Mouse (Mus musculus) retina, postnatal 7 days (tissue): Measurements from ENCODE around the gene Gfra1.

Experiments used
- DNase-seq: peaks from one replicate; pipeline ENCODE4 v3.0.0-alpha.2; 2012; ENCODE audit warnings: low read depth, low spot score

Gene Gfra1

DNA sequence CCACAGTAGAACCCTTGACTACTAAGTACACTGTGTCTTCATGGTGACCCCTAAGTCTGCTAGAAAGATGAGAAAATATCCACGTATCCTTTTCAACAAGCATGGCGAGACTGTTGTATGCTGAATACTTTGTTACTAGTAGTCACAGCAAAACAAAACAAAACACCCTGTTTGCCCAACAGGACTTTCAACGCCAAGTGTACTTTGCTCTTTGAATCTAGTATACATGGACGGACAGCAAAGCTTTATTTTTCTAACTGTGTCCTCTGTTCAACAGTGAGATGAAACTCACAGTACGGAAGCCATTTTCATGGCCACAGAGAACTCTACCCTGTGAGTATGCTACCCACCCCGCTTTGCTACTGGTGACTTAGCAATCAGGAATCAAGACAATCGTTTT, 62.6 kb downstream of the Gfra1 start:
- no peak for DNase-seq

DNA sequence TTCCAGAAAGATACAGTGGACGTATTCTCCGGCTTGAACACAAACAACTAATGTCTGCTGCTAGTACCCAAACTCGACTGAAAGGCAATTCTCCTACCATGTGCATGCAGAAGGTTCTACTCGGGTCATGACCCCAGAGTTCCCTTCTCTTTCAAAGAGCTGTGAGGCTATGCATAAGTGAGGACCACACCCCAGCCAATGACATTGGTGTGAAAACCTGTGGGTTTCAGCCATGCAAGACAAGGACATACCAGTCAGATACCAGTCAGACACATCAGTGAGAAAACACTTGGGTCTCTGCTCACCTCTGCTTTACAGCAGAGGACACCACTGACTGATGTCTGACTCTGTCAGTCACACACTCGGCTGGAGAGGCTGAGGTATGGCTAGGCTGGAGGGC, 63.9 kb downstream of the Gfra1 start:
- DNase-seq, result no peak

DNA sequence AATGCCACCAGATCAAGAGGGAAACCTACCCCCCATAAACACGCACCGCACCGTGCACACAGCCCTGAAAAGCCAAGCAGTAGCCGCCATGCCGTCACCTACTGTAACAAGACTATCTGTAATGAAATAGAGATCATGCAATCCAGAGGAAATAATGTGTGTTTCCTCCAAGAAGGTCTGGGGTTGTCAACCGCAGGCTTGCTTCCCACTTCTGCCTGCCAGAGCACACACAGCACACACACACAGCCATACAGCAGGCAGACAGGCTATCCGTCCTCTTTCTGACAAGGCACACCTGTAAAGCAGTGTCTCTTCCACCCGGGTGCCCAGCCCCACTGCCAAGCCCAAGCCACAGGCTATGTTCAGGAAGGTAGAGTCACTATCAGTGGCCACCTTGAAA, 66.2 kb downstream of the Gfra1 start:
- no peak for DNase-seq

DNA sequence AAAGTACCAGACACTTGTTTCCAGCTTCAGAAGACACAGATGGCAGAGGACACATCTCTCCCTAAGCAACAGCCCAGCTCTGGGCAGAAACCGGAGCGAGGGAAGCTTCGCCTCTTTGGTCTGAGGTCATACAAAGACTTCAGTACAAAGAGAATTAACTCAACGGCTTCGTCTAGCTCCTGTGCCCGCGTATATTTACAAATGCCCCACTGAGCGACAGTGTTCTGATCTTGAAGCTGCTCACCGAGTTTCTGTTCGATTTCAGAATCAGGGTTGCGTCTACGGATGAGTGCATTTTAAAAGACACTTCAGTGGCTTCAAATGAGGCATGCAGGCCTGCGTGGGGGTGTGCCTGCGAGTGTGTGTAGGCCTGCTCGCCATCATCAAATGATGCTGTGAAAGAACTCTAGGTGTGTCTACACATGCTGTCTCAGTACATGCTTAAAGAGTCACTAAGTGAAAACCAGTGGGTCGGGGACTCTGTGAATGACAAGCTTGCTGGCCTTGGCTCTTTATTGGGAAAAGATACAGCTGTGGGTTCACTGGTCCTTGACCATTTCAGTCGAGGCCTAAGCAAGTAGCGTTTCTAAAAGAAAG, 66.8 kb downstream of the Gfra1 start:
- no peak for DNase-seq

DNA sequence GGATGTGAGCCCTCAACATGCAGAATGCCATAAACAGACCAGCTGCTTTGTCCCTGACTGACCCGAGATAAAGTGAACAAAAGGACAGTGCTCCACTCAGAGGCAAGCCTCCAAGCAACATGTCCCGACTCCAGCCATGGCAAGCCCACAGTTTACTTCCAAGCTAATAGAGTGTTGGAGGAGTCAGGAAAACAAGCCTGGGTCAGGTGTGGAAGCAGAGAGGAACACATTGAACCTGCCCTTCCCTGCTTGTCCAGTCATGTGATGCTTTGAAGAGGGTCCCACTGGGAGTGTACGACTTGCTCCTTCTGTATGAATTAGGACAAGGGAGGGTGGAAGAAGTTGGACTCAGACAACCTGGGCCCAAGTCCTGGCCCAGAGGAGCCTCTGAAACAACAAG, 72.4 kb downstream of the Gfra1 start:
- DNase-seq, result no peak

DNA sequence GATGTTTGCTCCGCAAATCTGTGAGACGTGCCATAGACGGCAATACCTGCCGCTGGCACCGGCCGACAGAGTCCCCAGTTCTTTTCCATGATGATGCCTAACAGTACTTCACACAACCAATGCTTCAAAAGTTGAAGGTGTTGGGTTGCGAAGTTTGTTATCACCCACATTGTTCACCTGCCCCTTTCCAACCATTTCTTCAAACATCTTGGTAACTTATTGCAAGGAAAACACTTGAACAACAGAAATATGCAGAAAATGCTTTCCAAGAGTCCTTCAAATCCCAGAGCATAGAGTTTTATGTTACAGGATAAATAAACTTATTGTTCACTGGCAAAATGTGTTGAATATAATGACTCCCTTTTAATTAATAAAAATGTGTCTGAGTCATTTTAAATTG, 73.2 kb downstream of the Gfra1 start:
- DNase-seq, result no peak

DNA sequence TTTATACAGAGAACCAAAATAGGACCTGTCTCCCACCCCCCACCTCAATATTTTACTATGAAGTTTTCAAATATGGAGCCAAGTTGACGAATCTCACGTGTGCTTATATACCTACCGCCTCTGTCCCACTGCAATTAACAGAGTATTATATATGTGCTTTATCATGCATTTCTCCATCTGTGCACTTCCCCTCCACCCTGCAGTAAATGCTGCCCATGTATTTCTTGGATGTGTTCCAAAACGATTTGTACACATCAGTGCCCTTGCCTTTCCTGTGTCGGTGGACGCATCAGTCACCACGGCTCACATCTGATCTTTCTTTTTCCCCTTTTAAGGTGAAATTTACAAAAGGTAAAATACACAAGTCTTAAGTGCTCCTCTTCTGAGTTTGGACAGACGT, 77.7 kb downstream of the Gfra1 start:
- no peak for DNase-seq

DNA sequence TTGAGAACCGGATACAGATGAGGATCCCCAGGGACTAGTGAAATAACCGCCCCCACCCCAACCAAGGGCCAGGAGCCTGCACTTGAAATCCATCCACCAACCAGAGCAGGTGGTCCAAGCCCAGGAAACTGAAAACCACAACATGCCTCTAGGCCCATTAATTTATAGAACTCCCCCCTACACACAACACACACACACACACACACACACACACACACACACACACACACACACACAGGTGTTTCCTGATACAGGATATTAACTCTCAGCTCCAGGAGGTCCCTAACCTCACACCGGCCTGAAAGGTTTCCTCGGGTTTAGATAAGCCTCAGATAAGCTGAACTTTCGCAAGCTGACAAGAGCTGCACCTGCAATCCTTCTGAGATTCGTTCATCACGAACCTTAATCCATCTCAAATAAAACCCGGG, 79.0 kb downstream of the Gfra1 start:
- no peak for DNase-seq

DNA sequence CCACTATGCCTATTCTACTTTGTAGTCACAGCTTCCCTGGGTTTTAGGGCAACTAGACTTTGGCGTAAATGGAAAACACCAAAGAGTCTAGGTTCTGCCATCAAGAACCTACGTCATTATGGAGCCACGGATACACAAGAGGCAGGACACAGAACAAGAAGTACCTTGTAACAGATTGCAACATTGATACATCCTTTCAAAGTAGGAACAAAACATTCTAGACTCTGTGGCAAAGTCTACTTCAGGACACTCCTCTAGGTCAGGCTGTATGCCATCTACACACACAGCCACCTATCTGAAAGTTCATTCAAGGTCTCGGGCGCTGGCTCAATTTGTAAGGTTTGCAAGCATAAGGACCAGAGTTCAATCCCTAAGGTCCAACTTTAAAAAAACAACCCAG, 81.1 kb downstream of the Gfra1 start:
- DNase-seq, result no peak

DNA sequence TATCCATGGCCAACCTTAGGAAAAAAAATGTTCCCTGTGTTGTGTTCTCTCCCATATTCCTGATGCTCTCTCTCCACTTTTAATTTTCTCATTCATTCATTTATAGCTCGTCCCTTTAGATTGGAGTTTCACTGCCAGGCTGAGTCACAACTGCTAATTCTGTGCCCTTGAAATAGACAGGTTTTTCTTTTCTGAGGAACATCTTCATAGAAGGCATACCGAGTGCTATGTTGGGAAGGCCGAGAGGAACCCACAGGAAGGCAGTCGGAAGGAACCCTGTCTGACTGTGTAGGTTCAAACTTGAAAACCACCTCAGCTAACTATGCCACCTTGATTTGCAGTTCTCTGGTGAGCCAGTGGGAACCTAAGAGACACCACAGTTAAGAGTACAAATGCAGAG, 81.6 kb downstream of the Gfra1 start:
- no peak for DNase-seq

DNA sequence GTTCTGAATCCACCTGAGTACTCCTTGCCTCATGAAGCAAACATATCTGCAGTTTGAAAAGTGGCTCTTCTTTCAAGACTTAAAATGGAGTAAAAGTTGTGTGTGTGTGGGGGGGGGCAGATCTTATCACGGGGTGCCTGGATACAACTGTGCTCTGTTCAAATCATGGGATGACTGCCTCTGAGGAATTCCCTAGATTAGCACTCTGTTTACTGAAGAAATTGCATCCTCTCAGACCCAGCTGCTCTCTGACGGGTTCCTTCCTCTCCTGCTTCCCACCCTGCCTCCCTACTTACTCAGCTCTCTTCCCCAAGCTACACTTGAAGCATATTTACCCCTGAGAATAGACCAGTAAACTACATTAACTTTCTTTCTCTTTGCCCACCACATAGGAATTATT, 87.2 kb downstream of the Gfra1 start:
- DNase-seq, result no peak

DNA sequence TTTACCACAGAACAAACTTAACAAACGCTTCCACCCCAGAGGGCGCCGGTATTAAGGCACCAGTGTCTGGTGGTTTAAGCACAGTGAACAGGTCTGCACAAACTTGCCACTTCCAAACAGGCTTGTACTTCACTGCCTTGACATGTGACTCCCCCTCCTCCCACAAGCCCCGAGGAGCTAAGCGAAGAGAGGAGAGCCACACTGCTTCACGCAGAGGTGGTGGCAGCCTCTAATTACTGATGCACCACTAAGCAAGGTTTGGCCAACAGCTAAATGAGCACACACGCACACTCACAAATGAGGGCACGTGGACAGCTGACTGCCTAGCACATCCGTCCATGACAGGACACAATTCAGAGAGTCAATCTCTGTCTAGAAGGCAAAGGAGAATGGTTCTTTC, 91.0 kb downstream of the Gfra1 start:
- DNase-seq, result no peak

DNA sequence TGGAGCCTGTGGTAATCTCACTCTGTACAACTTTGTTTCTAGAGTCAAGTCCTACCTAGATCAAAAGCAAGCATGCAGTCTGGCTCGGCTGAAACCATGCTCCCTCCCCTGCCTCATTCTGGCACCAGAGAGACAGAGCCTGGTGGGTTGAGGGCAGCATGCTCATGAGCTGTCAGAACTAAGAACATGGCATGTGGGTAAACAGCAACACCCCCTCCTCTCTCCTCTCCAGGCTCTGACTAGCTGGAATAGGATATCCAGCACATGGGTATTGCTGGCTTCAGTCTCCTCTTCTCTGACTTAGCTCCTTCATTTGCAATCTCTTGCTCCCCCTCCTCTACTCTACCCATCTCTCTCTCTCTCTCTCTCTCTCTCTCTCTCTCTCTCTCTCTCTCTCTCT, 94.7 kb downstream of the Gfra1 start:
- DNase-seq, result no peak

DNA sequence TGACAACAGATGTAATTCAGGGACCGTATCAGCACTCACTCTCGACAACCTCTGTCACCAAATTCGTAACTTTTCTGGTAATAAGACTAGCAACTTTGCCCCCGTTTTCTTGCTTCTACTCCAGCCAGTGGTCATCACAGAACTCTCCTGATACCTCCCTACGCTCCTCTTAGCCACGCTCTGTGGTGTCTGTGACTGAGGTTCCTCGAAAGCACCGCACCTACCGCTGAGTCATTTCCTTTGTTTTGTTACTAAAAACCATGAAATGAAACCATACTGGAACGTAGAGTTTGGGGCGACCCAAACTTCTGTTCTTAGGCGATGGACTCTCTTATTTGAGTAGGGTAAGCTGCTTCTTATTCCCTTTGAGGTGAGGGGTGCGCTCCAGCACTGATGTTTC, 97.6 kb downstream of the Gfra1 start:
- DNase-seq, result no peak

DNA sequence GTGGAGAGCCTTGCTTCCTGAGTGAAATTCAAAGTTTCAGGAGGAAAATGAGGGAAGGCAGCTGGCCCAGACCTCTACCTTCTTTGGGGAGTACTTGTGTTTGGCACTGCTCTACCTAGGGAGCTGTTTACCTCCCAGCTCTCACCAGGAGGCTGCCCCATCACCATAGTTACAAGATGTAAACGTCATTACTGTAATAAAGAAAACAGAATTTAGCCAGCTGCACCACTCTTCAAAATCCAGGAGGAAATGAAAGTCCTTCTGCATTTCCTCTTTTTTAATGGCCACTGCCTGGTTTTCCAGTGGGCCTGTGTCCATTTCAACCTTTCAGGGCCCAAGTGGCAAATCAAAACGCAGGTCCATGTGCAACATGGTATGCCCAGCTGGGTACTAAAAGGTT, 101.8 kb downstream of the Gfra1 start:
- no peak for DNase-seq

DNA sequence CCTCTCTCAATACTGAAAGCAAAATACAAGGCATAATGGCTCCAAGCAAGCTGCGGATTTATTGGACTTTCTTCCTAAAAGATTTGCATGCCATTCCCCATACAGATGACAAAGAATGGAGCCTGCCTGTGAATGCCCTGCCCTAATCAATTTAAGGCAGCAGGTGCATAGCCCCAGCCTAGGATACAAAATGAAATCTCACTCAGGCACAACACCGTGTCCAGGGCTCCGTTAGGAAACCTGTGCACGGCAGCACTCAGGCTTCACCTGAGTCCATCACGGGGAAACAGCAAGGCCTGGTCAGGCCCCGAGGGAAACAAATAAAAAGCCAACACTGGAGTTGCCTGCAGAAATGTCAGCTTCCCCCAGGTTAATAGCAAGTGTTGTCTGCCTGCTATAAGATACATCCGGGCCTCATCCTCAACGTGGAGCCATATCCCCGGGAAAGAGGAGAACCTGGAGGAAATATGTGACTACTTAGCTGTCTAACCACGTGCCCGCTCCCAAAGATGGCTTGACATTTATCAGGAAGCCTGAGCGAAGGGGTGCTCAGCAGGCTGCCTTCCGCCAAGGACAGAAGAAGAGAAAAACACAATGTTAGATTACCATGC, 102.3 kb downstream of the Gfra1 start:
- no peak for DNase-seq

DNA sequence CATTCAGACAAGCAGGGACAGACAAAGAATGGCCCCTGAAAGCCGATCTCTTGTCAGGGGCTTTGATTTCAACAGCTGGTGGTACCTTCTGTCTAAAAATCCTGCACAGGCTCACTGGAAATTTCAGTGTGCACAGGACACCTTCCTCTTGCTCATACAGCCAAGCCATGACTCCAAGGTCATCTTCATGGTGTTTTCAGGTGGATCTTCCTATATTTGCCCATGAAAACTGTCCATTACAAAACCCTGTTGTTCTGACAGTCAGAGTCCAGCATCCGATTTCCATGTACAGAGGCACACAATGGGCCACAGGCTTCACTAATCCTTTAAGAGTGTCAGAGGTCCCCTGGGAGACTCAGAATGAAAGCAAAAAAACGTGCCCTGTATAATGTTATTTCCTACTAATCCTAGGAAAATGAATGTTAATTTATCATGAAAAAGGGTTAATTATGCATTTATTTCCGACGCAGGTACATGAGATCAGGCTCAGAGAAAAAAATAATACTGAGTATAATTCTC, 105.8 kb downstream of the Gfra1 start:
- no peak for DNase-seq

DNA sequence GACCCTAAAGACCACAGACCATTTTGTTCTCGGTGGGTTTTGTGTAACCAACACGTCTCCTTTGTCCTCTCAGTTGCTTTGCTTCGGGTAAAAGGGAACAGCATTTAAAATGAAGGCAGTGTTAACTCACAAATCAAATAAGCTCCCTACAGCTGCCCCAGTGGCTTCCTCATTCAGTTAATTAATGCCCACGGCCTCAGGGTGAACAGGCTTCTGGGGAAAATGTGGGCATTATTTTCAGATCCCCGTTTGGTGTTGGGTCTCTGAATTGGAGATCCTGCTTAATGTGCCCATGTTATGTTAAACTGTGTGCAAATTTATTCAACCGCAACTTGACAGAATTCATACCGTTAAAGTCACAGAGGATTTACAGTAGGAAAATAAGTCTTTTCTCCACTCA, 110.6 kb downstream of the Gfra1 start:
- no peak for DNase-seq

DNA sequence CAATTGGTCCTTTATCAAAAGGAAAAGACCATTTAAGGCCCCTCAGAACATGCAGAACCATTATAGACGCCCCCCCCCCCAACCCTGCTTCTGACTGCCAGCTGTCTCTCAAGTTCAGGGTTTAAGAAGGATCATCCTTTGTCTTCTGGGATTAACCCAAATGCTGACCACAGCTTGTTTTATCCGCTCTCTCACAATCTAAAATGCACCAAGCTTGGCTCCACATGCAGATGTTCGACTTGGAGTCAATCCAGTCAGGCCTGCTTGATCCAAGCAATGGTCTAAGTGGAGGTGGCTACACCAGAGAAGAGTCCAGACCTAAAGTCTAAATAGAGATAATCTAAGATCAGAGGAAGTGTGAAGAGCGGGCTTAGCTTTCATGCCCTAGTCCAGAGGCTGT, 114.4 kb downstream of the Gfra1 start:
- DNase-seq, result peak; percentile 62

DNA sequence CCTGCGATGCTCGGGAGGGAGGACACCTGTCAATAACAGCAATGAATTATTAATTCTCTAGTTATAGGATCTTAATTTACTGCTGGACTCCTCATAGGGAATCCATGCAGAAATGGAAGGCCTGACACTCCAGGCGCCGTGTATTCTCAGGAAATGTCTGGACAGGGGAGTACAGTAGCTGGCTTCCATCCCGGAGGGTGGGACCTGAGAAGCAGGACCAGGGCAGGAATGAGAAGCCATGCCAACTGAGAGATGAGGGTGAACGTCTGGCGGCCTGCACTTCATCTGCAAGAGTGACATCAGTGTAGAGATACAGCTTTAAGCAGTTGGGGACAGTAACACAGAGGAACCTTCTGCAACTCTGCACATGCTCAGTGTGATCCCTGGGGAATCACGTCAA, 115.5 kb downstream of the Gfra1 start:
- no peak for DNase-seq

DNA sequence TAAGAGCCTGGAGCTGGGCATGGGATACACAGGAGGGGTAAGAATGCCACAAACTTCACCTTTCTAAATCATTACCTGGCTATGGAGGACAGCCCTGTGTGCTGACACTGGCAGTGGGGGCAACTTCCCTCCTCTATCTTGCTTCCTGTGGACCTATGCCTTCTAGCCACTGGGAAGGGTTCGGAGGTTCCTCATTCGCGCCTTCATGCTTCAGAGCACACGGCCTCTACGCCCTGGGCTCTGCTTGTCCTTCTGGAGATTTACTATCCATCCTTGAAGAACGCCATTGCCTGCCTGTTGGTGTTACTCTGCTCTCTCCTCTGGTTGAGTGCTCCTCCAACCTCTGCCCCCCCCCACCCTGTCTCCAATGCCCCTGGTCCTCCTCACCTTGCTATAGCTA, 118.9 kb downstream of the Gfra1 start:
- DNase-seq, result no peak

DNA sequence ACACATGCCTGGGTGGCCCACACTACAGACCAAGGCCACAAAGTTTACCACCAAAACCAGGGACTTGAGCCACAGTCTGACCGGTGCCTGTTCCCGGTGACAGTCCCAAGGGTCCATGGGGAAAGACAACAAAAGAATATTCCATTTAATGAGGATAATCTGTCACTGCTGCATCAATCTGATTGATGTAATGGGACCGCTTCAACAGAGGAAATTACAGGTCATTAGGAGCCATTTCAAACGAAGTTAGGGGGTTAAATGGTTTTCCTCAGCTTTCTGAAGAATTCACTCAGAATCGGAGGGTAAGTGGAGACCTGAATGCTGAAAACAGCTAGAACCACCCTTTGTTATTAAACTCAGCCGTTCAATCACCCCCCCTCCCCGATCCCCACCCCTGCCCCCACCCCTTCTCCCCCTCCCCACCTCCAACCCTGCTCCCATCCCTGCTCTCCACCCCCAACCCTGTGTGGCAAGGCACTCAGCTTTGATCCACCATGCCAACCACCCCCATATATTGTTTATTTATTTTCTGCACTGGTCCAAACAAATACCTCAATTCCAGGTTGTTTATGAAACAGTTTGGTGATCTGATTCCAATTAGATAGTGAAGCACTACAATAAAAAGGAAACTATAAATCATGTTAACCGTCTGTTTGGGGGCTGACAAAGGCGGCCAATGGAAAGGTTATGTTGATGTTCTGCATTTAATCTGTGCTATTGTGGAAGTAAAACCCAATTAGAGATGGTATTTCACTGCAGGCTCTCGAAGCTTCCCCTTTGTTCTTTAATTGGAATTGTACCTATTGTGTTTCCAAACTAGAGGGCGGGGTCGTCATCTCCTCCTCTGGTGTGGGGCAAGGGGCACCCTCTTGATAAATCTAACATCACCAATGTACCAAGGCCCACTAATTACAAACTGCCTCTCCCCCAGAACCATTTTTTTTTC, 119.9 kb downstream of the Gfra1 start:
- no peak for DNase-seq

DNA sequence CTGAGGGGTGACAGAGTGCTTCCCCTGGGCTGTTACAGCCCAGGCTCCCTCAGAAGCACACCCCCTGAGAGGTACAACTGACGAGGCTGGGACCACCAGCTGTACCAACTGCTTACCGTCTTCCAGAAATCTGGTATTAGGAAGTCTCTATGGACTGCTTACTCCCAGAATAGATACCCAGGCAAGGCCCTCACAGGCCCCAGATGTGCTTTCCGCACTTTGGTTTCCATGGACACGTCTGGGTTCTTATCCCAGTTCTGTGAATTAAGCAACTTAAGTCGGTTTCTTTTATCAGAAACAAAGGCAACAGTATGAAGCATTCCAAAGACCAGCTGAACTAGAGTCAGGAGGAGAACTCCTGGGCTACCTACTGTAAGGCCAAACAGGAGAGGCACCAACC, 126.4 kb downstream of the Gfra1 start:
- DNase-seq, result no peak
